Mouse (Mus musculus) ovary, postnatal 36 days (tissue): ENCODE measurements around the gene L1td1.

ENCODE experiments used
- DNase-seq: peaks from one replicate; pipeline ENCODE4 v3.0.0; 2022; ENCODE audit warnings: low spot score, mixed read lengths

The L1td1 gene

GRCm38 (mm10) chr4:98743209-98743905 is 16.8 kb downstream of the L1td1 start:
- no peak for DNase-seq

DNA sequence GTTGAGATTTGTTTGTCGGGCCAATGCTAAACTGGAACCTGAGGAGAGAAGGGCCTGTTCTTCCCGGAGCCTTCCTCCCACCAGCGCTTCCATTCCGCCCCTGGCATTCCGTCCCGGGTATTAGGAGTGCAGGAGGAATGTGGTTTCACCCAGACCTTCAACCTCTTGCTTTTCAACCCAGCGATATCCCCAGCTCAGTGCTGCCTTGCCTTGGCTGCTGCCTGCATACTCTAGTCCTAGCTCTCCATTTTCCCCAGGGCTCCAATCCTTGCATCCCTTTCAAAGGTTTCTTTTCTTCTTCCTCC is 17.3 kb downstream of the L1td1 start:
- peak; percentile 55 for DNase-seq

DNA sequence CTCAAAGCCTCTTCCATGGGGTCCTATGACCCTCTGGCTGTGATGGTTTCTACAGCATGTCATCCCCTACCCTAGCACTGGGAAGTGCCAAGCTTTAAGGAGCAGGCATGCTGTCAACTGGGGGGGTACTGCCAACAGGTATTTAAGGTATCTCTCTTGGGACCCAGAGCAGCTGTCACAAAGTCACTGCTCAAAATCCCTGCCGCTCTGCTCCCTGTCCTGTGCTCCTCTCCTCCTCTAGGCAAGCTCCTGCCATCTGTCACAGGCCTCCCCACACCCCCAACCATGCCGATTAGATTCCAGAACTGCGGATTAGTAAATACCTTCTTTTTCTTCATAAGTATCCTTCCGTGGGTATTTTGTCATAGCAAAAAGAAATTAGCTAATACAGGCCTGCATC is 27.9 kb downstream of the L1td1 start:
- no peak for DNase-seq

- DNase-seq, result no peak
Measured at GRCm38 (mm10) chr4:98756141-98756540, 29.6 kb downstream of the L1td1 start.

DNA sequence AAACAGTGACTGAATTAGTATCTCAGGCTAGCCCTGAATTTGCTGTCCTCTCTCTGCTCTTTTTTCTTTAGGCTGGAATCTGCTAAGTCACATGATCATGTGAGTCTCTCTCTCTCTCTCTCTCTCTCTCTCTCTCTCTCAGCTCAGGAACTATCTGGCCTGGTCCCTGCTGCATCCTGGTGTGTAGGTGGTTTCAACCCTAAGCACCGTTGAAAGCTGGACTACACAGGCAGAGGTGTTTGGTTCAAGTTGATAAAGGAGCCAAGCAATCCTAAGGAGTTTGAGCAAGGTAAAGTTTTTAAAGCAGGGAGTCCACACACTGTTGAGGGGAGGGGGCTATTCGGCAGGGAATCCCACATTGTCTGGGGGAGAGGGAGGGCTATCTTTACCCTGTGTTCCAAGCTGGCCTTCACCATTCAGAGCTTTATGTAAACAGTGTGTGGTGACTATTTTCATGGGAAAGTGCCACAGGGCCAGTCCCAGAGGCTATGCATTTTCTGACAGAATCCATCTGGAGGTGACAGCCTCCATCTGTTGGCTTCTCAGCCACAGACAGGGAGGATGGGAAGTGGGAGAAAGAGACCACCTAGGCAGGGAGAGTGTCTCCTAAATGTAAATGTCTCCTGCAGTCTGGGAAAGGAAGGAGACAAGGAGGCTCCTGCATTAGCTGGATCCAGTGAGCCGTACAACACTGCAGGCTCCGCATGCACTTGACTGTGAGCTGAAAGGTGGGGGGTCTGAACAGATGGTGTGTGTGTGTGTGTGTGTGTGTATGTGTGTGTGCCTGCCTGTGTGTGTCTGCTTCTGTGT is 31.7 kb downstream of the L1td1 start:
- DNase-seq, result no peak

- DNase-seq, result no peak
Measured at GRCm38 (mm10) chr4:98758872-98759518, 32.5 kb downstream of the L1td1 start.

- no peak for DNase-seq
Measured at GRCm38 (mm10) chr4:98767134-98768133, 40.9 kb downstream of the L1td1 start.

- DNase-seq, result no peak
Measured at GRCm38 (mm10) chr4:98773785-98774184, 47.3 kb downstream of the L1td1 start.

DNA sequence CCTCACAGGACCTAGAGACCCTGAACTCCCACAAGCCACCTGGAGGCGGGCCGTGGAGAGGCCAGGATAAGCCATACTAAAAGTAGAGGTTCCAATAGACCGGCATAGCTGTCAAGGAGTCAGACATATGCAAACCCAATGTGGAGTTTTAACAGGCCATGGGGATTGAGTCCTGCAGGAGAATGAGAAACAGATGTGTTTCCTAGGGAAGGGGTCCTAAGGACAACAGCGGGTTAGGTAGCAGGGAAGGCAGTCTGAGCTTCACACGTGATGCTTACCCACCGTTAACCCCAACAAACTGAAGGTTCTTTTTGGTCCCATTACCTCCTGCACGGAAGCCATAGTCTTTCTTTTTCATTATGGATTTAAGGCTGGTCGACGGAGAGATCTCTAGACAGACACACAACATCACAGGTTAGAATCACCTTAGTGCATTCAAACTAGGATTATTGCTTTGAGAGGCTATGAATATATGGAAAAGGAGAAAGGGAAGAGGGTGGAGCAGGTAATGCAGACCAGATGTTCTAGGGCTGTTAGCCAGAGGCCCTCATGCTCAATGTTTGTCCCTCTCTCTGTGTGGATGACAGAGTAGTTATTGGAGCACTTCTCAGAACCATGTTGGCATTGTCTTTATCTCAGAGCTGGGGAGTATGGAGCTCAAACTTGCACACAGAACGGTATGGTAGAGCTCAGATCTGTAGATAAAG is 50.3 kb downstream of the L1td1 start:
- DNase-seq, result no peak

GRCm38 (mm10) chr4:98777464-98777863 is 50.9 kb downstream of the L1td1 start:
- DNase-seq, result no peak

GRCm38 (mm10) chr4:98778219-98778618 is 51.7 kb downstream of the L1td1 start:
- DNase-seq, result no peak

DNA sequence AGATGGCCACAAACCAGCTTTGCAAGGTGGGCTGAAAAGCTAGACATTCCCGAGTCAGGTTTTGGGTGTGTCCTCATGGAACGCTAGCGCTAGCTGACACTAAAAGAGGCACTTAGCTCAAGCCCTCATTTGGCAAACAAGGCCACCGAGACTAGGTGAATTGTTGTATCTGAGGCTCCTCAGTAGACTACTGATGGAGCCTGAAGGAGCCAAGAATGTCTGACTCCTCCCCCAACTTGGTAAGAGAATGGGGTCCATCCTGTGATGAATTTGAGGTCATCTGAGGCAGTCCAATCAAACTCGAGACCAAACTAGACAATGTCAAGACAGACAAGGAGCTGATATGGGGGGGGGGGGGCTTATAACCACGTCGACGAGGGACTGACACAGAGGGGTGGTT is 59.3 kb downstream of the L1td1 start:
- no peak for DNase-seq

- no peak for DNase-seq
Measured at GRCm38 (mm10) chr4:98786281-98786680, 59.7 kb downstream of the L1td1 start.
